Mouse (Mus musculus): ENCODE measurements at regions not wholly inside any gene's neighbourhood (a gene's known extent, or its start where the extent isn't known, plus 50 kb on each side); places are given as distances from the start of the nearest gene placed in this dataset.

DNA sequence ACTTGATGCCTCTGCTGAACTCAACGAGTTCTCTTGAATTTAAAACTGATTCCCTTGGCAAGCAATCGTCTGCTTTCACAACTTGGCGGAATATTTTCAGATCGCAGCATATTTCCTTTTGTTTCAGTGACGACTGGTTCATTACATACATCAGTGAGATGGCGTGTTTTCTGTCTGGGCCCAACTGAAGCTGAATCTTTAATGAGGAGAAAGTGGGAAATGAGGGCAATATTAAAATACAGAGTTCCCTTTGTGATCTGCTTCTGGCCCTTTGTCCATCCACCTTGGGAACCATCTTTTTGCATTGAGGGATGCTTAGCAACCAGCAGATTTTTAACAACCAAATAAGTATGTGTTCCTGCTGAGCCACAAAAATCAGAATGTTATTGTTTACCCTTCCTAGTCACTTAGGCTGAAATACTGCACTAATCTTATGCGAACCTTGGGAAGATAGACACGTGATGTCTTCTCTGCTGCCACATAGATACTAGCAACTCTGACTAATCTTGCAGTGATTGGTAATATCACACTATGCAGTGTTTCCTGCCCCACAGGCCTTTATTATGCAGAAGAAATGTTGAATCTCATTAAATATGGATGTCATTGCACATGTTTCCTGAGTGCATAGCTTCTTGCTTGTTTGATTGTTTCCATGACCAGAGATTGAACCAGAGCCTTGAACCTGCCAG lies 267.8 kb upstream of the Atp2b1 start:
- H3K4me1 ChIP-seq (replicated peaks; ENCODE audit: control insufficient read depth, insufficient read depth), result no peaks in the 10 kb centered on the region
- no peaks in the 10 kb centered on the region for H3K9me3 ChIP-seq (ENCODE audit: control insufficient read depth, low read length)
- no peaks in the 10 kb centered on the region for H3K27me3 ChIP-seq (ENCODE audit: control insufficient read depth, insufficient read depth, low read length)
- H3K27ac ChIP-seq (replicated peaks), result no peak overlapping the region
- H3K4me2 ChIP-seq (replicated peaks; ENCODE audit: low read depth), result no peak overlapping the region
- DNase-seq (ENCODE audit: low spot score) (no peak), ATAC-seq (ENCODE audit: low FRiP score, low TSS enrichment) (no peak)
- WGBS, result 77% methylated on average over 8 of the region's 8 CpGs
- no peak overlapping the region for H3K4me3 ChIP-seq (ENCODE audit: low read depth, low read length)
- TF ChIP-seq EP300 (optimal IDR thresholded peaks at IDR 0.05), result no peak
- no peak overlapping the region for H3K9ac ChIP-seq (ENCODE audit: low read length)
- H3K36me3 ChIP-seq (ENCODE audit: control insufficient read depth, insufficient read depth, low read length), result no peaks in the 10 kb centered on the region

DNA sequence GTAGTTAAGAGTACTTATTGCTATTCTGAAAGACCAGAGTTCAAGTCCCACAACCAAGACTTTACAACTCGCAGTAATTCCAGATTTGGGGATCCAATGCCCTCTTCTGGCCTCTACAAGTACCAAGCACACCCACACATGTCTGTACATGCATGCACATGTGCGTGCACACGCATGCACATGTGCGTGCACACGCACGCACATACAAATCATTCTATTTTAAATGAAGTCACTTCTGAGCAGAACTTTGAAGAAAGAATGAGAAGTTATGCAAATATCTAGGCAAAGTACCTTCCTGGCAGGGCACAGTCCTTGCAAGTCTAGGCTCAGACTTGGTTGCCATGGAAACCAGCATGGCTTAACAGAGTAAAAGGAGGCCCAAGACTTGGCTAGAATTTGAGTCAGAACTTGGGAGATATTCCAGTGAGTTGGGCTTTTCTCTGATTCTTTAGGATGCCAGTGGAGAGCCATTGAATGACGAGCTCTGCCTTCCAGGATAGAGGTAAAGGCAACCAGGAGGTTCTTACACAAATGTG lies 265.4 kb upstream of the Atp2b1 start:
- Histone ChIP-seq H3K4me2 (replicated peaks; ENCODE audit: low read depth) (no peak overlapping the region), H3K4me3 (ENCODE audit: low read depth, low read length) (no peak overlapping the region), H3K9ac (ENCODE audit: low read length) (no peak overlapping the region), H3K9me3 (ENCODE audit: control insufficient read depth, low read length) (no peaks in the 10 kb centered on the region), H3K36me3 (ENCODE audit: control insufficient read depth, insufficient read depth, low read length) (no peaks in the 10 kb centered on the region), H3K27me3 (ENCODE audit: control insufficient read depth, insufficient read depth, low read length) (no peaks in the 10 kb centered on the region), H3K27ac (replicated peaks) (no peak overlapping the region), H3K4me1 (replicated peaks; ENCODE audit: control insufficient read depth, insufficient read depth) (no peaks in the 10 kb centered on the region)
- TF ChIP-seq CTCF (IDR thresholded peaks at IDR 0.05; ENCODE audit: low read depth) (no peak), EP300 (optimal IDR thresholded peaks at IDR 0.05) (no peak)
- WGBS, result 88% methylated on average over 7 of the region's 7 CpGs
- DNase-seq (ENCODE audit: low spot score) (no peak), ATAC-seq (ENCODE audit: low FRiP score, low TSS enrichment) (no peak)

DNA sequence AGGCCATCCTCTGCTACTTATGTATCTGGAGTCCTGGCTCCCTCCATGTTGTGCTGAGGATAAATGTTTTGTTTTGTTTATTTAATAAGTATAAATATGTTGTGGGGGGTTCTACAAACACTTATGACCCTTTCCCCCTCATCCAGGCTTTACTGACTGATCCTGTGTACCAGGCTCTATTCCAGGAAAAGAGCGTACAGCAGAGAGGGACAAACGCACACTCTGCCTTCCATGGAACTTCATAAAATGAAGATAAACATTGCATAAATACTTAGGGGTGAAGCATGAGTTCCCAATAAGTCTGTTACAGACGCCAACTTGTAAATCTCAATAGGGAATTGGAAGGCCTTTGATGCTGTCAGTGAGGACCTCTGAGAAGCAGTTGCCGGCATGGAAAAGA lies 263.7 kb upstream of the Atp2b1 start:
- DNase-seq (ENCODE audit: low spot score) (no peak), ATAC-seq (ENCODE audit: low FRiP score, low TSS enrichment) (no peak)
- TF ChIP-seq CTCF (IDR thresholded peaks at IDR 0.05; ENCODE audit: low read depth), result no peak
- TF ChIP-seq EP300 (optimal IDR thresholded peaks at IDR 0.05), result no peak
- Histone ChIP-seq H3K4me2 (replicated peaks; ENCODE audit: low read depth) (no peak overlapping the region), H3K4me1 (replicated peaks; ENCODE audit: control insufficient read depth, insufficient read depth) (no peaks in the 10 kb centered on the region), H3K4me3 (ENCODE audit: low read depth, low read length) (no peak overlapping the region), H3K36me3 (ENCODE audit: control insufficient read depth, insufficient read depth, low read length) (no peaks in the 10 kb centered on the region), H3K27me3 (ENCODE audit: control insufficient read depth, insufficient read depth, low read length) (no peaks in the 10 kb centered on the region), H3K9me3 (ENCODE audit: control insufficient read depth, low read length) (no peaks in the 10 kb centered on the region), H3K27ac (replicated peaks) (no peak overlapping the region), H3K9ac (ENCODE audit: low read length) (no peak overlapping the region)
- 73% methylated on average over 4 of the region's 4 CpGs for WGBS

DNA sequence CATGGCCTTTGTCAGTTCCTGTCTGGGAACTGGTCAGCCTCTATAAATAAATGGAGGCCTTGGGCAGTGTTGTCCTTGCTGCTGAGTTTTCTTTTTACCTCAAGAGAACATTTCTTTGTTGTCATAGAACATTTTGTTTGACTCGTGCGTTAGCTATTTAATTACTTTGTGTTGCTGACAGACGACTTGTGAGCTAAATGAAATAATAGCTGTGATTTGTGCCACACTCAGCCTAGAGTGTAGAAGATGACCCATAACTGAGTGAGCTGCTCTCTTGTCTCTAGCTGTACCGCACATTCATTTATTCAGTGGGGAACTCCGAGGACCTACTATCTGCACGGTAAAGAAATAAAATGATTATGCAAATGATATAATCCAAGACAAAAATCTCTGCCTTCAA lies 263.1 kb upstream of the Atp2b1 start:
- Histone ChIP-seq H3K4me2 (replicated peaks; ENCODE audit: low read depth) (no peak overlapping the region), H3K9me3 (ENCODE audit: control insufficient read depth, low read length) (no peaks in the 10 kb centered on the region), H3K4me1 (replicated peaks; ENCODE audit: control insufficient read depth, insufficient read depth) (no peaks in the 10 kb centered on the region), H3K27me3 (ENCODE audit: control insufficient read depth, insufficient read depth, low read length) (no peaks in the 10 kb centered on the region), H3K36me3 (ENCODE audit: control insufficient read depth, insufficient read depth, low read length) (no peaks in the 10 kb centered on the region), H3K4me3 (ENCODE audit: low read depth, low read length) (no peak overlapping the region), H3K9ac (ENCODE audit: low read length) (no peak overlapping the region), H3K27ac (replicated peaks) (no peak overlapping the region)
- no peak for TF ChIP-seq CTCF (IDR thresholded peaks at IDR 0.05; ENCODE audit: low read depth)
- TF ChIP-seq EP300 (optimal IDR thresholded peaks at IDR 0.05), result no peak
- DNase-seq (ENCODE audit: low spot score) (no peak), ATAC-seq (ENCODE audit: low FRiP score, low TSS enrichment) (no peak)
- 77% methylated on average over 6 of the region's 6 CpGs for WGBS

DNA sequence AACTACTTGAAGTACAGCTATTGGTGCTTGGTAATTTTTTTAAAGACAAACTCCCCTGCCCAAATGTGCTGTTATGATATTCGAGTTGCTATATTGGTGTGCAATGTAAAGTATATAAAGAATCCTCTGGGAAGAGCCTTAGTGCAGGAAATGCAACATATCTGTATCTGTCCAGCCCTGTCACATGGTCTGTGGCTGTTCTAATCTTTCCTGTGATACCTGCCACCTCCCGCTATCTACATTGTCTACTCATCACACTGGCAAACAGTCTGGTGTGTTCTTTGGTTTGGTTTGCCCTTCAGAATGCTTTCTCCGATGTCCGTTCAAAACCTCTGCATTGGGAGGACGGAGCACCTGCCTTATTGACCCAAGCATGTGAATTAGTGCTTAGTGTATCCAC lies 262.6 kb upstream of the Atp2b1 start:
- Histone ChIP-seq H3K9ac (ENCODE audit: low read length) (no peak overlapping the region), H3K27ac (replicated peaks) (no peak overlapping the region), H3K9me3 (ENCODE audit: control insufficient read depth, low read length) (no peaks in the 10 kb centered on the region), H3K4me3 (ENCODE audit: low read depth, low read length) (no peak overlapping the region), H3K36me3 (ENCODE audit: control insufficient read depth, insufficient read depth, low read length) (no peaks in the 10 kb centered on the region), H3K4me1 (replicated peaks; ENCODE audit: control insufficient read depth, insufficient read depth) (no peaks in the 10 kb centered on the region), H3K4me2 (replicated peaks; ENCODE audit: low read depth) (no peak overlapping the region), H3K27me3 (ENCODE audit: control insufficient read depth, insufficient read depth, low read length) (no peaks in the 10 kb centered on the region)
- DNase-seq (ENCODE audit: low spot score) (no peak), ATAC-seq (ENCODE audit: low FRiP score, low TSS enrichment) (0 out of 2 replicates have a peak, but pooled peaks have one; percentile 10)
- TF ChIP-seq CTCF (IDR thresholded peaks at IDR 0.05; ENCODE audit: low read depth), result no peak
- TF ChIP-seq EP300 (optimal IDR thresholded peaks at IDR 0.05), result no peak
- 81% methylated on average over 5 of the region's 5 CpGs for WGBS

DNA sequence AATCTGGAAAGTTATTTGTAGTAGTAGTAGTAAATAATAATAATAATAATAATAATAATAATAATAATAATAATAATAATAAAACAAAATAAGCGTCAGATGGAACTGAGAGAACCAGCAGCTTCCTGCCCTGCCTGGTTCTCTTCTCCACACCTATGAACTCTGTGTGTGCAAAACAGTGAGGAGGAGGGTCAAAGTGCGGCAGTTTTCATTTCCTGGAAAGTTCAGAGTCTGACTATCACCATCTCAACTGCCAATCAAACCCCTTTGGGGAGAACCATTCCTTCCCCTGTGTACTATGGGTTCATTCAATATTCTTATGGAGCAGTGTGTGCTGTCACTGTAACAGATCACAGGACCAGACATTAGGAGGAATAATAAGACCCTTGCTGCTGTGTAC lies 262.1 kb upstream of the Atp2b1 start:
- no peaks in the 10 kb centered on the region for H3K9me3 ChIP-seq (ENCODE audit: control insufficient read depth, low read length)
- no peak overlapping the region for H3K9ac ChIP-seq (ENCODE audit: low read length)
- peak; percentile 78 for ATAC-seq (ENCODE audit: low FRiP score, low TSS enrichment)
- H3K4me3 ChIP-seq (ENCODE audit: low read depth, low read length), result no peak overlapping the region
- WGBS, result 84% methylated on average over 2 of the region's 2 CpGs
- no peak for TF ChIP-seq CTCF (IDR thresholded peaks at IDR 0.05; ENCODE audit: low read depth)
- no peak for TF ChIP-seq EP300 (optimal IDR thresholded peaks at IDR 0.05)
- no peak overlapping the region for H3K4me2 ChIP-seq (replicated peaks; ENCODE audit: low read depth)
- DNase-seq (ENCODE audit: low spot score), result peak; percentile 51
- no peaks in the 10 kb centered on the region for H3K27me3 ChIP-seq (ENCODE audit: control insufficient read depth, insufficient read depth, low read length)
- H3K27ac ChIP-seq (replicated peaks), result no peak overlapping the region
- H3K36me3 ChIP-seq (ENCODE audit: control insufficient read depth, insufficient read depth, low read length), result no peaks in the 10 kb centered on the region
- H3K4me1 ChIP-seq (replicated peaks; ENCODE audit: control insufficient read depth, insufficient read depth), result no peaks in the 10 kb centered on the region
